Mouse (Mus musculus): ENCODE results near the gene Ahnak. TPM values are rescaled to one million over a fixed set of nuclear protein-coding genes. Genes with fewer than 3 reads are reported as not detected.
"Not testable (repeated sequence)": the region's sequence is repeated elsewhere in the genome, so short reads cannot be mapped to it uniquely, and the experiment has no call there.

Gene Ahnak
- total and polyA plus RNA-seq, 3 experiments: 23.0 to 348 (median 299) TPM

DNA sequence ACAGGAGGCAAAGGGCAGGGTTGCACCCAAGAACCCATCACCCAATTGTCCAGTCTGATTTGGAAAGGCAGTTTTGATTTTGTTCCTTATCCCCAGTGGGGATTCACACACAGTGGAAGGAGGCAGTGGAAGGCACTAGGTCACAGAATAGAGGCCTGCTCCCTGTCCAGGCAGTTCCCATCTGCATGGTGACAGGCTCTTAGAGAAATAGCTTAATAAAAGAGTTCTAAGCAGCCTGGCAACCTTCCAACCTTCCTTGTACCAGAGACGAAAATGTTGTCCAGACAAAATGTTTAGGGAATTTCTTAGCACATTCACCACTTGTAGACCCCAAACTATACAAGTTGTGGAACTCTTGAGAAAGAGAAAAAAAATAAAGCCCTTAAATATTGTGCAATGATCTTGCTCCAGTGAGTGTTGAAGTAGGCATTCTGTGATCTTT lies 58.9 kb downstream of the Ahnak start:
- Histone ChIP-seq H3K9ac (ENCODE audit: low read depth, low read length) (no peak overlapping the region), H3K27ac (no peak overlapping the region), H3K4me1 (ENCODE audit: control insufficient read depth, insufficient read depth, low read length) (no peaks in the 10 kb centered on the region; the same call in 1 of the 2 replicates), H3K4me3 (no peak overlapping the region), H3K36me3 (ENCODE audit: control insufficient read depth, insufficient read depth, low read length) (no peaks in the 10 kb centered on the region), H3K79me2 (replicated peaks; ENCODE audit: control insufficient read depth, insufficient read depth, low read length) (no peaks in the 10 kb centered on the region), H3K27me3 (ENCODE audit: control insufficient read depth, insufficient read depth, low read length) (no peaks in the 10 kb centered on the region)
- no peak for TF ChIP-seq EP300 (IDR thresholded peaks at IDR 0.05; ENCODE audit: insufficient read depth, low read depth, low read length)
- no peak for TF ChIP-seq POLR2A (IDR thresholded peaks at IDR 0.05; ENCODE audit: insufficient read depth, low read depth, low read length)
- TF ChIP-seq CTCF (IDR thresholded peaks at IDR 0.05): no peak
- DNase-seq: no peak
- 16% methylated on average over 1 of the region's 1 CpGs for WGBS
- intact Hi-C loops (cut with DNase I): no loop called here

DNA sequence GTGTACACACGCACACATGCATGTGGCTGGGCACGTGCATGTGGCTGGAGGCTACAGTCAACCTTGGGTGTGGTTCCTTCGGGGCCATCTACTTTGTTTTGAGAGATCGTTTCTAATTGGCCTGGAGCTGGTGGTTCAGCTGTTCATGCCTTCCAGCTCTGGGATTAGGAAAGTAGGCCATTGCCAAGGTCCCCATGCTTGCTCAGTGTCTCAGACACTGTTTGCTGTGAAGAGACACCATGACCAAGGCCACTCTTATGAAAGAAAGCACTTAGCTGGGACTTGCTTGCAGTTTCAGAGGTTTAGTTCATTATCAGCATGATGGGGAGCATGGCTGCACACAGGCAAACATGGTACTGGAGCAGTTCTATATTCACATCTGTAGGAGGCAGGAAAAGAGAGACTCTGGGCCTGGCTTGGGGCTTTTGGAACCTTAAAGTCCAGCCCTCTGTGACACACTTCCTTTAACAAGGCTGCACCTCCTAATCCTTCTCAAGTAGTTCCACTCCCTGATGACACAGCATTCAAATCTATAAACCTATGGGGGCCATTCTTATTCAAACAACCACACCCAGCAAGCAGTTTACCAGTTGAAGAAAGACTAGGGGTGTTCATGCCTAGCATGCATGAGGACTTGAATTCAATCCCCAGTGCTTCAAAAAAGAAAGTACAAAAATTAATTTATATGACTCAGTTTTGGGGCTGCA lies 60.0 kb downstream of the Ahnak start:
- Histone ChIP-seq H3K4me1 (ENCODE audit: control insufficient read depth, insufficient read depth, low read length) (peaks cover 4% of the 10 kb centered on the region), H3K79me2 (replicated peaks; ENCODE audit: control insufficient read depth, insufficient read depth, low read length) (no peaks in the 10 kb centered on the region)

DNA sequence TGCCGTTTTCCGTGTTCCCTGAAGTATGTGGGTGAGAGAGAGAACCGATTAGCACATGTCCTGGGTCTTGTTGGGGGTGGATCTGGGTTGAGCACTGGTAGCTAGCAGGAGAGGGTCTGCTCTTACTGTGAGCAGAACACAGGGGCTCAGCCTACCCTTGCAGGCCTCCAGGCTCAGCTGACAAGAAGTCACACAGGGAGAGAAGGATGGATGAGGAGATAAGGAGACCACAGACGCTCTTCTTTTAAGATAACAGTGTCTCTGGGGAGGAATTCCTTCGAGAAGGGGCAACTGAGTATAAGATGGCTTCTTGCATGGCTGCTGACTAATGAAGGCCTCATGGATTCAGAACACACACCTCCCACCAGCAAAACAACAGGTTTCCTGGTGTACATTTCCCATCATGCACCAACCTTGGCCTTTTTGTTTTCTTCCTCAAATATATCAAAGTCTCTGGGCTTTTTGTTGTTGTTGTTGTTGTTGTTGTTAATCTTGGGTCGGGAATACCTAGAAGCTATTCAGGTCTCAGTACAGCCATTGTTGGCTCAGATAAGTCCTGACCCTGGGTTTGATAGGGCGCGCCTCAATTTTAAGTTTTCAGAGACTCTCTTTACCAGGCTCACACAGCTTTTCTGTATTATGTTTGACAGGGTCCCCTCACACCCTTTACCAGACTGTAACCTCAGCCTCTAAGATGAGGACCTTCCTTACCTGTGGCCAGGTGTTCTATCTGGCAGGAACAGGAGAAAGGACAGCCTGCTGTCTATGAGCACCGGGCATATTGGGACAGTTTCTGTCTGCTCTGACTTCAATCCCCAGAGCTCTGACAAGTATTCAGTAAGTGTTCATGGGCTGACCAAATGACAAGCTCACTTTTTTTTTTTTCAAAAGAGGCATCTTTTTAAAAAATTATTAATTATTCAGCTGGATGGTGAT lies 61.5 kb downstream of the Ahnak start:
- WGBS: 73% methylated on average over 9 of the region's 9 CpGs
- Histone ChIP-seq H3K9ac (ENCODE audit: low read depth, low read length) (no peak overlapping the region), H3K4me1 (ENCODE audit: control insufficient read depth, insufficient read depth, low read length) (peaks cover 4% of the 10 kb centered on the region), H3K36me3 (ENCODE audit: control insufficient read depth, insufficient read depth, low read length) (no peaks in the 10 kb centered on the region), H3K4me3 (no peak overlapping the region), H3K79me2 (replicated peaks; ENCODE audit: control insufficient read depth, insufficient read depth, low read length) (no peaks in the 10 kb centered on the region), H3K27me3 (ENCODE audit: control insufficient read depth, insufficient read depth, low read length) (no peaks in the 10 kb centered on the region), H3K27ac (no peak overlapping the region)
- no peak for DNase-seq
- intact Hi-C loops (cut with DNase I): loop anchor here (2.0 kb wide), 1 partner anchor 14 kb away; no protein-coding TSS in a partner anchor
- TF ChIP-seq POLR2A (IDR thresholded peaks at IDR 0.05; ENCODE audit: insufficient read depth, low read depth, low read length): no peak

More for the DNA sequence above, 60.0 kb downstream of the Ahnak start:
- intact Hi-C loops (cut with DNase I): no loop called here
- H3K27ac ChIP-seq: no peak overlapping the region
- no peak for DNase-seq
- WGBS: 88% methylated on average over 4 of the region's 4 CpGs
- no peak overlapping the region for H3K9ac ChIP-seq (ENCODE audit: low read depth, low read length)
- no peaks in the 10 kb centered on the region for H3K36me3 ChIP-seq (ENCODE audit: control insufficient read depth, insufficient read depth, low read length)
- TF ChIP-seq CTCF (IDR thresholded peaks at IDR 0.05): no peak
- no peak for TF ChIP-seq EP300 (IDR thresholded peaks at IDR 0.05; ENCODE audit: insufficient read depth, low read depth, low read length)
- H3K4me3 ChIP-seq: no peak overlapping the region
- no peaks in the 10 kb centered on the region for H3K27me3 ChIP-seq (ENCODE audit: control insufficient read depth, insufficient read depth, low read length)

DNA sequence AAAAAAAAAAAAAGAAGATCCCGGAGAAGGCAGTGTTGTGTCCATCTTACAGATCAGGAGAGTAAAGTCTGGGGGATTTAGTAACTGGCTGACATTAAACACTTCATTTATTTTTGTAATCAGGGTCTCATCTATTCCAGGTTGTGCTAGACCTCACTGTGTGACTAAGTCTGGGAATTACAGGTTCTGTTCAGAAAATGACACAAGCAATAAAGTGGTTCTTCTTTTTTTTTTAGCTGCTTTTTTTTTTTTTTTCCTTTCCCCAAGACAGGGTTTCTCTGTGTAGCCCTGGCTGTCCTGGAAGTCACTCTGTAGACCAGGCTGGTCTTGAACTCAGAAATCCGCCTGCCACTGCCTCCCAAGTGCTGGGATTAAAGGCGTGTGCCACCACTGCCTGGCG lies 62.9 kb downstream of the Ahnak start:
- intact Hi-C loops (cut with DNase I): loop anchor here (2.0 kb wide), 1 partner anchor 15 kb away; no protein-coding TSS in a partner anchor
- DNase-seq; H3K79me2 ChIP-seq (replicated peaks; ENCODE audit: control insufficient read depth, insufficient read depth, low read length); H3K36me3 ChIP-seq (ENCODE audit: control insufficient read depth, insufficient read depth, low read length); H3K27ac ChIP-seq; H3K4me3 ChIP-seq; H3K27me3 ChIP-seq (ENCODE audit: control insufficient read depth, insufficient read depth, low read length); H3K9ac ChIP-seq (ENCODE audit: low read depth, low read length); H3K4me1 ChIP-seq (ENCODE audit: control insufficient read depth, insufficient read depth, low read length): not testable (repeated sequence)
- WGBS: 83% methylated on average over 4 of the region's 4 CpGs

DNA sequence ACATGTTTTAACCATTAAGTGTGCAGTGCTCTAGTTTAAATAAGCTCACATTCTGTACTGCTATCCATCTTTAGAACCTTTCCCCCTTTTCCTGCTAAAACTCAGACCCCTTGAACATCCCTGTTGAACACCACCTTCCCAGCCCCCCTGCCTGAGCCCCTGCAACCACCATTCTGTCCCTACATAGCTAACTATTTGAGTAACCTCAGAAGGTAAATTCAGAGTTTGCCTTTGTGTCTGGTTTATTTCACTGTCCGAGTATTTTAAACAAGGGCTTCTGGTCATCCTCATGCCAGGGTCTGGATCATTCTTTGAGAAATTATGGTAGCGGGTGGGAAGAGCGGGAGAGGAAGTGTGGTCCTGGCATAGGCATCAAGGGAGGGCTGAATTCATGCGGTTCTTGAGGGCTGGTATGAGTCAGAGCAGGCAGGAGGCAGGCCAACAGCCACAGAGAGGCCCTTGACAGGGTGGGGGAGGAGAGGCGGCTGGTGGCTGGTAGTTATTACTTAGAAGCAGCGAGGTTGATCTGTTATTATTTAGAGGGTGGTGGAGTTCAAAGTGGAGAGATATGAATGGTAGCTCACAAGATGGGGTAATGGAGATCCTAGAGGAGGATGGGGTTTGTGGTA lies 63.8 kb downstream of the Ahnak start:
- TF ChIP-seq EP300 (IDR thresholded peaks at IDR 0.05; ENCODE audit: insufficient read depth, low read depth, low read length): 0 out of 2 replicates have a peak, but pooled peaks have one; percentile 10
- TF ChIP-seq POLR2A (IDR thresholded peaks at IDR 0.05; ENCODE audit: insufficient read depth, low read depth, low read length): no peak
- DNase-seq: peak in 1 of 2 experiments; percentile 73
- Histone ChIP-seq H3K27ac (no peak overlapping the region), H3K9ac (ENCODE audit: low read depth, low read length) (no peak overlapping the region), H3K4me1 (ENCODE audit: control insufficient read depth, insufficient read depth, low read length) (peaks cover 4% of the 10 kb centered on the region), H3K79me2 (replicated peaks; ENCODE audit: control insufficient read depth, insufficient read depth, low read length) (no peaks in the 10 kb centered on the region), H3K27me3 (ENCODE audit: control insufficient read depth, insufficient read depth, low read length) (no peaks in the 10 kb centered on the region), H3K36me3 (ENCODE audit: control insufficient read depth, insufficient read depth, low read length) (no peaks in the 10 kb centered on the region), H3K4me3 (no peak overlapping the region)
- intact Hi-C loops (cut with DNase I): no loop called here
- WGBS: 22% methylated on average over 6 of the region's 6 CpGs

All from heart, adult 2 months (tissue).